Mouse (Mus musculus) adrenal gland, postnatal 14 days (tissue): Measurements from ENCODE around the gene Olfr267. TPM values are rescaled to one million over a fixed set of nuclear protein-coding genes. Genes with fewer than 3 reads are reported as not detected.

Experiments
- DNase-seq: peaks from one replicate; pipeline ENCODE4 v3.0.0; 2021; ENCODE audit warnings: mixed read lengths
- long read RNA-seq, 2 experiments: library from polyadenylated mRNA; stranded (forward); transcript quantifications; one replicate each; pipeline ENCODE4 v2.0.0; 2021
- total RNA-seq: library from RNA; stranded (reverse); gene quantifications from 2 replicates; pipeline ENCODE4 v1.2.3, GENCODE M21; 2021

Gene Olfr267
- 0.15 and 0.34 TPM in 2 replicates for total RNA-seq
- long read RNA-seq, experiment 1 = 0 reads
- long read RNA-seq, experiment 2 = 0 reads

DNA sequence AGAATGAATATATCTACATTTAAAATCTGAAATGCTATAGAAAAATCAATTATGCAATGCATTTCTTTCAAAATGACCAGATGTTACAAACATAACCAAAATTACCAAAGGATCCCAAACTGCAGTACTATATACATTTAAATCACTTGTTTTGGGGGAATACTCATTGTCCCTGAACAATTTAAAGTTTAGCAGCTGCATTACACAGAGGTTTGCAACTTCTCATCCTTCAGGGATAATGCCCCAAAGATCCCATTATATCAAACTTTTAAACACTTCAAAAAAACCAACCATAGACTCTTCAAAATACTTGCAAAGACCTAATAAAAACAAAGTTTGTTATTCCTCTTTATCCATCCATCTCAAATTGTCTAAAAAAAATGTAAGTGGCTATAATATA lies at the start of gene Olfr267:
Gene Olfr267 (minus strand): TSS at position 101 of the 400 bp plus-strand sequence.
- DNase-seq = no peak

DNA sequence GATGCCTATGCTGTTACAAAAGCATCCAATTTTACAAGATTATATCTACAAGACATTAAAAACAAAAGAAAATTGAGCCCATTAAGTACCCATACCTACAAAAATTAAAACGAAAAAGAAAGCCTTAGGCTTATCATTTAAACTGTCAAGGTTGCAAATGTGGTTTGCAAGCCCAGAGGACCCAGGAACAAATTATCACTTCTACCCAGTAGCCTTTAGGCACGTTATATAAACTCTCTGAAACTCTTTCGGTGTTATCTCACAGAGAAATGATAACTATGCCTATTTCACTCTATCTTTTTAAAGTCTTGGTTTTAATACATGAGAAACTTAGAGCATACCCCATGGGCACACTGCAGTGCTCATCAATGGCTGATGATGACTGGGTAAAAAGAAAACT lies 45.4 kb upstream of the Olfr267 start:
- no peak for DNase-seq

DNA sequence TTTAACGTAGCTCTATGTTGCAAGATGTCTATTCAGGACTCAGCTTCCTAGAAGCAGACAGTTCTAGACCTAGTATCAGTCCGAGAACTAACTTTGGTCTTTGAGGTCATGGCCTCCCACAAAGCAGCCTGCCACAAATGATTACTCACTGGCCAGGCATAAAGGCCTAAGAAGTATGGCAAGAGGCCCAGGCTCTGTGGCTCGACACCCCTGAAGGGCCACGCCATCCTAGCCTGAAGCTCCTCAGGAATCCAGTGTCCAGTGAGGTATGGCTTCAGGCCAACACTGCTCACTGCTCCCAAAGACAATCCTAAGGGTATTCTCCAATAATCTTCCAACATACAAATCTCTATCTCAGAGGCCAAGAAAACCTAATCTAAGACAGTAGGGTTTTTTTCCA lies 38.4 kb upstream of the Olfr267 start:
- peak; percentile 6 for DNase-seq

DNA sequence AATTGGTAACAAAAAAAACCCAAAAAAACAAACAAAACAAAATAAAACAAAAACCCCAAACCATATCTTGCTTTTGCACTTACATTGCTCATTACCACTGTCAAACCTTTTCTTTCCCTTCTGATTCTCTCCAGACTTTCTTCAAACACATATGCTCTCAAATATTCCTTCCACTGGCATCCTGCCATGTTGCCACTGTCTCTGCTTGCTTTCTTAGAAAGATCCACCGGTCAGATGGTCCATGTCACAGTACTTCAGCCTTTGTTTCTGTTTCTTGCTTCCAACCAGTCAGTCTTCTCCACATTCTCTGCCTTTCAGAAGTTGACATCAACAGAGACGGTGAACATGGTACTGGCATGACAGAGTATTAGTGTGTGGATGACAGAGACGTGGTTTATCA lies 857 bp downstream of the Olfr267 start:
- DNase-seq = no peak

DNA sequence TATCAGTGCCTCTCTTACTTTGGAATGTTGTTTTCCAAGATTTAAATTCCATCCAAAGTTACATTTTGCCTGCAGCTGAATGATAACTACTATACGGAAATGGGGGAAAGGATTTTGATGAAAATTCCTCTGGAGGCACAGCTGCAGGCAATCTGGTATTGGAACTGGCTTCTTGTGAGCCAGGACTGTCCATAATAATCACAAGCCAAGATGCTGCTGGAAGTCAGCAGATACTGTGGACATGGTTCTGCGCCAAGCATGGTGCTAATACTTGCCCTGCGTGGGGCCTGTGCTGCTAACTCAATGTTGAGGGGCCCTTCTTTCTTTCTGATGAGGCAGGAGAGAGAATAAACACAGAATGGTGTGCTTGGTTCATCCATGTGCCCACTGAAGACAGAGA lies 24.1 kb downstream of the Olfr267 start:
- no peak for DNase-seq

DNA sequence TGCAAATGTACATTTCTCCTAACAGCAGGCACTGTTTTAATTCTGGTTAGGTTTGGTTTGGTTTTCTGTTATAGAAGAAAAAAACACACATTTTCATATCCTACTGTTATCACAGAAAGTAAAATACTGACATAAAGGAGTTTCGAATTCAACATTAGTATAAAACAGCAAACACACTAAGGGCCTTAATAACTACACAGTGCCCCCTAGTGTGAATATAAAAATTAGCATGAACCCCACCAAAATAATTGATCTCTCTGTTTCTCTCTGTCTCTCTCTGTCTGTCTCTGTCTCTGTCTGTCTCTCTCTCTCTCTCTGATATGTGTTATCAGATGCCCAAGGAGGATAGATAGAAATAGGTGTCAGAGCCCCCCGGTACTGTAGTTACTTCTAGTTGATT lies 38.0 kb downstream of the Olfr267 start:
- no peak for DNase-seq

DNA sequence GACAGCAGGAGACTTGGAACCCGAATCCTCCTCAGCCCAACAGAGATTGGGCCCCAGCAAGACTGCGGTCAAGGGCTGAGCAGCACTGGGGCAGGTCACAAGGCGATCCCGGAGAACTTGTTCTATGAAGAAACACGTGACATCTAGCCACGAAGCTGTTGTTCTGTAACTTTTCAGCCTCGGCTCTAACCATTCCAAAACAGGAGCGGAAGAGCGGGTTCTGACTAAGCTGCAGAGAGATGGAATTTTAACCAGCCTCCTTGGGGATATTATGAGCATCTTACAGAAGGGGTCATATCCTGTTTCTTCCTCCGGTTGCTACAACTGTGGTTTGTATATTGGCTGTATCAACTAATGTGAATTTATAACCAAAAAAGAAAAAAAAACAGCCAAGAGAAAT lies 38.4 kb downstream of the Olfr267 start:
- peak; percentile 8 for DNase-seq

DNA sequence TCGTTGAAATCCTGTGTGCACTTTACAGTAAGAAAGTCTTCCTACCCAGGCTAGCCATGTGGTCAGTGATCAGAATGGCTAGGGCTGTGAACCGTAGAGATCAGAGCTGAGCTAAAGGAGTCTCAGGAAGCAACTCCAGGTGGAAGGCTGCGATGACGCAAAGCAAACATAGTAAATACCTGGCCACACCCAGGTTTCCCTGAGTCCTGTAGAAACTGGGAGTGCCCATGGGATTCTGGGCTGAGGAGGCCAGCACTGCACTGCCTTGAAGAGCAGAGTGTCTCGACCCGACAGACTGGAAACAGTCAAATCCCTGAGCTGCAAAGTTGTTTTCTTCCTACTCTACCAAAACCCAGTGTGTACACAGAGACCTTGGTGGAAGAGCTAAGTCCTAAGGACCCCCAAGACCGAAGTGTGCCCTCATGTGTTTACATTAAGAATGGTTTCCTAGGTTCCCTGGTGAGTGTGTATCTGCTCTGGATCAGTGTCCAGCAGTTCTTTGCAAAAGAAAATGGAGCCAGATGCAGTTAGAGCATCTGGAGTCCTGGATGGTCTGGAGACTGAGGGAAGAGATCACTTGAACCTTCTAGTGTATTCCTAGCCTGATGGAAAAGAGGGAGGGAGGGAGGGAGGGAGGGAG lies 41.8 kb downstream of the Olfr267 start:
- DNase-seq = no peak

DNA sequence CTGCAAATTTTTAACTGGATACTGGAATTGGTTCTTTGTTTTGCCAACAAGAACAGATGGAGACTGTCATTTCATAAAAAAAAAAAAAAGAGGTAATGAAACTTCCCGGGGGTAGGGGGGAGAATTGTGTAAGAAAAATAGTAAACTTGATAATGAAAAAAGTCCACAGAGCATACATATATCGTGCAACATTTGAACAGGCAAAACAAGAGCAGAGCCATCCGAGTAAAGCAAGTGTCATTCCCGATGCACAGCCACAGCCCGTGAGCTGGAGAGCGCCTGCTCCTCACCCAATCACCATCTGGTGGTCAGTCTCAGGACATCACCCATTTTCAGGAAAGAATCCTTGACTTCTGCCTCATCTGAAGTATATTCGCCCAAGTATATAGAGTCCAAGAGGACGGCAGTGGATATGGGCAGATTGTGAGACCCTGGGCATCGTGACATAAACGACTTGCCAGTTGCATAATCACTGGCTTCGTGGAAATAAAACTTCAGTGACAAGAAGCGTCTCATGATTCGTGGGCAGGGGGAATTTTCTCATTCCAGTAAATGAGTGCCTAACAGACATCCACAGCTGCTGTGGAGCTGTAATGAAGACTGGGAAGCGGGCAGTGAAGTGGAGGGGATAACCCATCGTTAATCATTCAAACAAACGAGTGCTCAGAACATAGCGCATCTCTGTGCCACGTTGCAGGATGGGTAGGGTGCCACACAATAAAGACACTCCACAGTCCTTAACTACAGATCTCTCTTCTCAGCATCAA lies 50.5 kb downstream of the Olfr267 start:
- no peak for DNase-seq

Other genes with a start within 250 kb of the Olfr267 start
- 15.2 and 28.7 TPM in 2 replicates for gene Lpar1, start 233.8 kb downstream of the Olfr267 start, total RNA-seq
- 149 and 159 TPM in 2 replicates for gene Ecpas, start 125.0 kb upstream of the Olfr267 start, total RNA-seq
- 2.3 and 2.5 TPM in 2 replicates for gene Zkscan16, start 155.9 kb upstream of the Olfr267 start, total RNA-seq
- 14.6 and 18.1 TPM in 2 replicates for gene Ptgr1, start 199.4 kb upstream of the Olfr267 start, total RNA-seq
- 18.7 and 19.3 TPM in 2 replicates for gene Dnajc25, start 207.3 kb upstream of the Olfr267 start, total RNA-seq
- gene Gm20503, start 215.5 kb upstream of the Olfr267 start, total RNA-seq = 6.0 and 13.3 TPM in 2 replicates
- gene Gng10, start 247.4 kb upstream of the Olfr267 start, total RNA-seq = 25.7 and 30.0 TPM in 2 replicates